Mouse (Mus musculus): Measurements from ENCODE around the gene Prr9. TPM values are rescaled to one million over a fixed set of nuclear protein-coding genes. Genes with fewer than 3 reads are reported as not detected.

Prr9 gene
- total and polyA plus RNA-seq, 3 experiments, result not detected

GRCm38 (mm10) chr3:92111526-92111925, 12.2 kb downstream of the Prr9 start:
- Histone ChIP-seq H3K79me2 (ENCODE audit: control insufficient read depth, insufficient read depth, low read length, poor library complexity) (no peaks in the 10 kb centered on the region), H3K9ac (ENCODE audit: control insufficient read depth, low read depth, low read length, poor library complexity, severe bottlenecking) (no peak overlapping the region), H3K4me3 (ENCODE audit: control insufficient read depth in 1 of 2, insufficient read depth in 1 of 2, low read depth in 2 of 2, low read length in 2 of 2) (no peak overlapping the region), H3K9me3 (replicated peaks; ENCODE audit: insufficient read depth, low read length) (no peaks in the 10 kb centered on the region), H3K27me3 (ENCODE audit: control insufficient read depth in 1 of 2, insufficient read depth in 2 of 2, low read length in 2 of 2) (no peaks in the 10 kb centered on the region), H3K4me1 (ENCODE audit: control insufficient read depth in 1 of 2, insufficient read depth in 2 of 2, low read length in 2 of 2) (no peaks in the 10 kb centered on the region), H3K36me3 (ENCODE audit: control insufficient read depth in 1 of 2, insufficient read depth in 2 of 2, low read length in 2 of 2) (no peaks in the 10 kb centered on the region), H3K27ac (ENCODE audit: control insufficient read depth, low read depth, low read length) (no peak overlapping the region)
- no peak for DNase-seq (ENCODE audit: low read depth, low spot score)
- TF ChIP-seq RCOR1 (IDR thresholded peaks at IDR 0.05; ENCODE audit: low read depth, low read length) (no peak), NELFE (IDR thresholded peaks at IDR 0.05; ENCODE audit: low read depth, low read length) (no peak), MYC (IDR thresholded peaks at IDR 0.05; ENCODE audit: low read depth, low read length) (no peak), CHD2 (IDR thresholded peaks at IDR 0.05; ENCODE audit: low read length) (no peak), BHLHE40 (IDR thresholded peaks at IDR 0.05; ENCODE audit: borderline replicate concordance, low read depth, low read length) (no peak), POLR2AphosphoS2 (IDR thresholded peaks at IDR 0.05; ENCODE audit: low read length) (no peak), MAZ (IDR thresholded peaks at IDR 0.05; ENCODE audit: low read depth, low read length) (no peak), UBTF (IDR thresholded peaks at IDR 0.05; ENCODE audit: borderline replicate concordance, insufficient read depth, low read depth, low read length) (no peak), ZKSCAN1 (IDR thresholded peaks at IDR 0.05; ENCODE audit: low read depth, low read length) (no peak)

GRCm38 (mm10) chr3:92110790-92111189, 13.0 kb downstream of the Prr9 start:
- H3K9ac ChIP-seq (ENCODE audit: control insufficient read depth, low read depth, low read length, poor library complexity, severe bottlenecking), result no peak overlapping the region
- no peaks in the 10 kb centered on the region for H3K36me3 ChIP-seq (ENCODE audit: control insufficient read depth in 1 of 2, insufficient read depth in 2 of 2, low read length in 2 of 2)
- no peaks in the 10 kb centered on the region for H3K79me2 ChIP-seq (ENCODE audit: control insufficient read depth, insufficient read depth, low read length, poor library complexity)
- no peaks in the 10 kb centered on the region for H3K9me3 ChIP-seq (replicated peaks; ENCODE audit: insufficient read depth, low read length)
- H3K27ac ChIP-seq (ENCODE audit: control insufficient read depth, low read depth, low read length), result no peak overlapping the region
- H3K4me3 ChIP-seq (ENCODE audit: control insufficient read depth in 1 of 2, insufficient read depth in 1 of 2, low read depth in 2 of 2, low read length in 2 of 2), result no peak overlapping the region
- DNase-seq (ENCODE audit: low read depth, low spot score), result no peak
- TF ChIP-seq ZNF384 (IDR thresholded peaks at IDR 0.05; ENCODE audit: low read depth, low read length) (no peak), ZKSCAN1 (IDR thresholded peaks at IDR 0.05; ENCODE audit: low read depth, low read length) (no peak), ZC3H11A (IDR thresholded peaks at IDR 0.05; ENCODE audit: low read depth, low read length) (no peak), ELF1 (IDR thresholded peaks at IDR 0.05; ENCODE audit: low read depth, low read length) (no peak), MAZ (IDR thresholded peaks at IDR 0.05; ENCODE audit: low read depth, low read length) (no peak), USF2 (IDR thresholded peaks at IDR 0.05; ENCODE audit: borderline replicate concordance in 1 of 2, insufficient read depth in 1 of 2, low read depth in 1 of 2, low read length in 2 of 2) (no peak), KAT2A (conservative IDR thresholded peaks at IDR 0.05; ENCODE audit: low read depth, low read length) (no peak), POLR2AphosphoS2 (IDR thresholded peaks at IDR 0.05; ENCODE audit: low read length) (no peak), JUND (IDR thresholded peaks at IDR 0.05; ENCODE audit: low read depth, low read length) (no peak), TBP (IDR thresholded peaks at IDR 0.05; ENCODE audit: low read depth, low read length) (no peak), GATA1 (IDR thresholded peaks at IDR 0.05; ENCODE audit: low read depth, low read length) (no peak), EP300 (IDR thresholded peaks at IDR 0.05; ENCODE audit: low read depth in 1 of 2, low read length in 2 of 2) (no peak), MXI1 (IDR thresholded peaks at IDR 0.05; ENCODE audit: low read depth, low read length) (no peak), E2F4 (IDR thresholded peaks at IDR 0.05; ENCODE audit: borderline replicate concordance, low read depth, low read length) (no peak), ETS1 (IDR thresholded peaks at IDR 0.05; ENCODE audit: low read depth, low read length) (no peak), NRF1 (IDR thresholded peaks at IDR 0.05; ENCODE audit: insufficient read depth, low read depth, low read length, poor library complexity, severe bottlenecking) (no peak), CHD2 (IDR thresholded peaks at IDR 0.05; ENCODE audit: low read length) (no peak), BHLHE40 (IDR thresholded peaks at IDR 0.05; ENCODE audit: borderline replicate concordance, low read depth, low read length) (no peak), GABPA (IDR thresholded peaks at IDR 0.05; ENCODE audit: low read depth, low read length) (no peak), POLR2AphosphoS5 (IDR thresholded peaks at IDR 0.05; ENCODE audit: borderline replicate concordance, low read depth, low read length) (no peak)
- H3K27me3 ChIP-seq (ENCODE audit: control insufficient read depth in 1 of 2, insufficient read depth in 2 of 2, low read length in 2 of 2), result no peaks in the 10 kb centered on the region
- no peaks in the 10 kb centered on the region for H3K4me1 ChIP-seq (ENCODE audit: control insufficient read depth in 1 of 2, insufficient read depth in 2 of 2, low read length in 2 of 2)

All from MEL (cell line).